Mouse (Mus musculus) embryo, embryonic 10 days (tissue): ENCODE results near the gene Saysd1.

Source experiments
- DNase-seq: peaks from one replicate; pipeline ENCODE4 v3.0.0-alpha.2; 2015; ENCODE audit warnings: low spot score

The Saysd1 gene

GRCm38 (mm10) chr14:20162686-20163085 lies 24.4 kb upstream of the Saysd1 start:
- DNase-seq: no peak

- no peak for DNase-seq
Measured at GRCm38 (mm10) chr14:20158727-20159681, 20.7 kb upstream of the Saysd1 start.

DNA sequence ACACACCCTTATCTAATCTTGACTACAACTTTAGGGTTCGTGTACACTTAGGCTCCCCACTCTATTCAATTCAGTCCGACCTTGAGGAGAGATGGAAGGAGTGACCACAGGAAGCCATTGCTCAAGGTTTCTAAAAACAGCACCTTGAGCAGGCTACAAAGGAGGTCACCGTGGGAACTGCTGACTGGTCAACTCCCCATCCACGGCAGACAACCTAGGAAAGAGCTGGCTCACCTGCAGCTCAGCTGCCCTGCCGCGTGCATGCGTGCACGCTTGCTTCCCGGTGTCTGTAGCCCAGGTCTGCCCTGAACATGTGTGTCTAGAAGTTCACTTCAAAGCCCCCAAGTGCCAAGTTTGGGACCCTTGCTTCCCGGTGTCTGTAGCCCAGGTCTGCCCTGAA lies 19.3 kb upstream of the Saysd1 start:
- no peak for DNase-seq

GRCm38 (mm10) chr14:20155718-20156117 lies 17.4 kb upstream of the Saysd1 start:
- DNase-seq: no peak

GRCm38 (mm10) chr14:20154937-20155336 lies 16.6 kb upstream of the Saysd1 start:
- no peak for DNase-seq

DNA sequence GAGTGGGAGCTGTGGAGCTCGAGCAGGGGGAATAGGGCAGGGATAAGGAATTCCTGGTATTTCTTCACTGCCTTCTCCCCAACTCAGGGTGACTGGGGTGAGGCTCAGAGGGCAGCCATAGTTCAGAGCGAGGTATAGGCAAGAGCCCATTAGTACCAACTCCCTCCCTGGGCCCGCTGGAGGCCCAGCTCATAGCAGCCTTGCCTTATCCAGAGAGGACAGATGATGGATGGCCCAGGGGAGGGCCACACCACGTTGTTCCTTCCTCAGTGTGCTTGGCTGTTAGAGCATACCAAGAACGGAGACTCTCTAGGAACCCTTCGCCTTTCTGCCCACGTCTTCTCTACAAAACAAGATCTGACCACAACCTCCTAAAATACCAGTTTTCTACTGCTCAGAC lies 15.9 kb upstream of the Saysd1 start:
- peak; percentile 49 for DNase-seq

DNA sequence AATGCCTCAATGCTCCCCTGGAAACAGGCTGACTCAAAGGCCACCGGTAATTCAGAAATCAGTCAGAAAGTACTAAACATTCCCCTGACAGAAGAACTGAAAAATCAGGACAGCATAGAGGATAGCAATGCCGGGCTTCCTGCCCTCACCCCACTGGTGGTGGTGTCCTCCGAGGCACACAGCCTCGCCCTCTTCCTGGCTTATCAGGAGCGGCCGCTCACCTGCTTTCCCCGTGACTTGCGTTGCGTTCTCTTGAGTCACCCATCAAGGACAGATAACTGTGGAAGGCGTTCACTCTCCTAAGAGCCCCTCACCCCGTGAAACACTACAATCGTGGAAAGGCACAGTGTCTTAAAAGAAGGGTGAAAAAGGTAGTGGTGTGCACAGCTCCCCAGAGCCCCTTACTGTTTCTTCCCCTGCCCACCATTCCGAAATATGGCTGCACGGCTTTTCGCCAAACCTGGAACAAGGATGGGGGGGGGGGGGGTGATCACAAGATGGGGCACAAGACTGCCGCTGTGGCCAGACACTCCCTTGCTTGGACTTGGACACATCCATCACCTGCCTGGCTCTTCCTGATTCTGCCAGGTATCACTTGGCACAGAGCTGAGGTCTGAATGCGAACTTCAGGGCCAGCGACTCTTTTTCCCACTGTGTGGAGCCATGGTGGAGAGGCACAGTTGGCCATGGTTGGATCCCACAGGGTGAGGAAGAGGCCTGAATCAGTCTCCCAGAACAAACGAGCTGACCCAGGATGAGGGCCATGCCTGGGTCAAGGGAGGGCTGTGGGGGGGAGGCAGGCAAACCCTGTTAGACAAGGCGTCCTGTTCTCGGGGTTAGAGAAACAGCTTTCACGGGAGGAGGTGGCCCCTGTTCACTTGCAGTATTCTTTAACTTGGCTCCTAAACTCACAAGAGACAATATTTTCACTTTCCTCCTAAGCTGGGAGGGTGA lies 11.1 kb upstream of the Saysd1 start:
- no peak for DNase-seq

GRCm38 (mm10) chr14:20148514-20148913 lies 10.2 kb upstream of the Saysd1 start:
- no peak for DNase-seq

GRCm38 (mm10) chr14:20147854-20148253 lies 9.5 kb upstream of the Saysd1 start:
- no peak for DNase-seq

DNA sequence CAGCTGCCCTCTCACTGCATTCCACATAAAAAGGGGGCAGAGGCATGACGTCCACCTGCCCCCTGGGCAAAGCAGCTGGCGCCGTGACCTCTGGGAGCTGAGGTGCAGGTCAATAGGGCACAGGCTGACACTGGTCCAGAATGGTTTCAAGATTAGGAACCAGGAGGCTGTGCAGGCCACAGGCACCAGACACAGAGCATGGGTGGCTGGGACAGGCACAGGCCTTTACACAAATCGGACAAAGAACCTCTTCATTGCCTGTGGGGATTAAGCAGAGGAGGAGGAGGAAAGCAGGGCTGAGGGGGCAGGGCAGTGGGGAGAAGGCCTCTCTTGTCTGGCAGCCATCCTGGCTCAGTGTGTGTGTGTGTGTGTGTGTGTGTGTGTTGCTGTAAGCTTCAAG lies 5.8 kb upstream of the Saysd1 start:
- DNase-seq: peak; percentile 54

DNA sequence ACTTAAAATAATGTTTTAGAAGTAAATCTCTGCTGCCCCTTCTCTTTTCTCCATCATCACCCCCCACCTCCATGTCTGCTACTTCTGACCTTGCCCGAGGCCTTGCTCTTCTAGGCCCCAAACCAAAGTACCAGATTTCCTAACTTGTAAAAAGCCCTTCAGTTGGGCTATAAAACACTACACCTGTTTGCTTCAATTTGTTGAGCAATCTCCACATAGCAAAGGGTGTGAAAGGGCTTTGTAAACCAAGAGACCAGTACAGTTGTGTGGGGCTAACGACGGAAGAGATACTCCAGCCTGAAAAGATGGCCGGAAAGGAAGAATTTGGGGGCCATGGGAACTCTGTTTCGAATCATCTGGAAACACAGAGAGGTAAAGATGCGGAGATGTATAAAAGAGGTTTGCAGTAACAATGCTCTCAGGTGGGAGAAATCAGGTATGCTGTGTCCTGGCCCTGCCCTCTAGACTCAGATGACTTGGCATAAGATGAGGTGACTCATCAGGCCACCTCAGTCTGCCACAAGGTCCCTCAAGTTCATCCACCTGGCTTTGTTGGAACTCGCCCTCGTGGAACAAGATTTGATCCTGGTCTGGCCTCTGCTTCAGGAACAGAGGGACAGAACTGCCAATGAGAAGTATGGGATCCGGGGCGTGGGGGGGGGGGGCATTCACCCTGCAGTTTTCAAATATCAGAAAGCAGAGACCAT lies 3.2 kb downstream of the Saysd1 start:
- DNase-seq: no peak

DNA sequence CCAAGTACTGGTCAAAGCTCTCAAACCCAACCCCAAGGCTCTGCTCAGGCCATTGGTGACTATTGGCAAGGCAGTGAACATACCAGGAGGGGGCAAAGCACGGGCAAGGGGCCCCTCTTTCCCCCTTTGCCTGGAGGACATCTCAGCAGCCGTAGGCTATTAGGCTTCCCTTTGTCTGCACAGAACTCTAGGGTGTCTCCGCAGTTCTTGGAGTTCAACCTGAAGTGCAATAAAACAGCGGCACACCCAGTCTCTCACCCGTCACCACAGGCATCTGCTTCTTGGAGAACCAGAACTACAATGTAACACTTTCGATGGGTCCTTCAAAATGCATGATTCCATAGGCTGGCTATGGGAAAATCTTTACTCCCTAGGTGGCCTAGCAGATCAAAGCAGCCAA lies 10.2 kb downstream of the Saysd1 start:
- DNase-seq: no peak

- no peak for DNase-seq
Measured at GRCm38 (mm10) chr14:20127406-20128087, 10.8 kb downstream of the Saysd1 start.

GRCm38 (mm10) chr14:20120868-20121267 lies 17.5 kb downstream of the Saysd1 start:
- no peak for DNase-seq

DNA sequence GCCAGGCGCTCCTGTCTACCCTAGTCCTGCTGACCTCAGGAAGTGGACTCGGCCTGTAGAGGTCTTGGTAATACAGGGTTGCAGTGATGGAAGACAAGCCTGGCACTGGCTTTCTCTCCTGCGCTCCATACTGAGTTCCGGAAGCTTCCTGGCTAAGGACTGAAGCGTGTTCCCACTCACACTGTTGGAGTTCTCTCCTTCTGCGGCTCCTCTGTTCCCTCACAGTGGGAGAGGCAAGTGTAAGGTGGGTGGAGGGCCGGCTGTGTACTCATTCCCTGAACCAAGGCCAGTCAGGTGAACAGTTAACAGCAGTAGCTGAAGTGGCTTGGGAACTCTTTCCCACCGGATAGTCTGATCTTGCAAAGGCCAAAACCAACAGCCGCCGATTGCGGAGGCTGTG lies 18.3 kb downstream of the Saysd1 start:
- no peak for DNase-seq

- DNase-seq: peak; percentile 51
Measured at GRCm38 (mm10) chr14:20116149-20116605, 22.2 kb downstream of the Saysd1 start.

GRCm38 (mm10) chr14:20114951-20115350 lies 23.4 kb downstream of the Saysd1 start:
- no peak for DNase-seq

GRCm38 (mm10) chr14:20113964-20114363 lies 24.4 kb downstream of the Saysd1 start:
- peak; percentile 94 for DNase-seq

DNA sequence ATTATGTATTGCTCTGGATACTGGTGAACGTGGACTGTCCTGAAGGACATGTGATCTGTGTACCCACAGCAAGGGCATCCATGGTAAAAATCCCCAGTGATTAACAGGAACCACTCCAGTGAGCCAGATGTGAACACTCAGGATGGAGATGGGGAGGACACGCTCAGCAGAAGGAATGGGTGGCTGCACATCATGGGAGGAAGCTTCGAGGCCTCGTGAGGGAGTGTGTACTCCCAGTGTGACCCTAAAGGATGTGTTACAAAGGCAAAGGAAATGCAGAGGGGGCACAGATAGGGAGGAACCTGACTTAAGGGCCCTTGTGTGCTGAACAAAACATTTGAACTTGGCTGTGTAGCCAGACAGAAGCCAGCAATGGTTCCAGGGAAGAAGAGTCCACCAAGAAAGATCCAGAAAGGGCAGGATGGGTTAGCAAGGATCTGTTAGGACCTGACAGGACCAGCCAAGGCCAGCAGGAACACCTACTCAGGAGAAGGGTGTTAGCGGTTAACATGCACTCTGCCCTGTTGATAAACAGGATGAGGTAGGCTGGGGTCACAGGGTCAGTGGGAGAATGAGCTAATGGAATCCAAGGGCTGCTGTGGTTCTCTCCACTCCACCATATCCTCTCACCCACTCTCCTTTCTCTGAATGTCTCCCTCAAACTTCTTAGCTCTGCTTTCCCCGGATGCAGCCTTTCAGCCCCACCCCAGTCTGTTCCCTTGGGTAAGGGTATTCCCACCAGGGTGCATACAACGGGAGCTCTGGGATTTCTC lies 25.0 kb downstream of the Saysd1 start:
- peak; percentile 16 for DNase-seq

- DNase-seq: peak; percentile 20
Measured at GRCm38 (mm10) chr14:20112218-20112617, 26.1 kb downstream of the Saysd1 start.

DNA sequence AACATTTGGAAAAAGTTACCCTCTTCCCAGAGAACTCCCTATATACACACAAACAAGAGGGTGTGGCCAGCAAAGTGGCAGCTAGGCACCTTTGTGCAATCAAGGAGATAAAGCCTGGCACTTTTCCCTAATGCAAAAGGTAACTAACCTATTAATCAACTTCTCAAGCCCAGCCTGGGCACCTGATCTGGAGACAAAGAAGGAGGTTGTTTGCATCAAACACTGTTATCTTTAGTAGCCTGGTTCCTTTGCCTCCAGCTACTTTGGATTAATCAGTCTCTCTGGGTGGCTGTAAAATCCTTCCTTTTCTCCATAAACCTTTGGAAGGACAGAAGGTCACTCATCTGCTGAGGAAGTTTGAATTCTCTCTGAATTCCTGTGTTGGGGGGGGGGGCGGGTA lies 27.4 kb downstream of the Saysd1 start:
- DNase-seq: no peak
